Comparison of ENCODE assay signal across 10 mouse cellular contexts in the genomic region with DNA sequence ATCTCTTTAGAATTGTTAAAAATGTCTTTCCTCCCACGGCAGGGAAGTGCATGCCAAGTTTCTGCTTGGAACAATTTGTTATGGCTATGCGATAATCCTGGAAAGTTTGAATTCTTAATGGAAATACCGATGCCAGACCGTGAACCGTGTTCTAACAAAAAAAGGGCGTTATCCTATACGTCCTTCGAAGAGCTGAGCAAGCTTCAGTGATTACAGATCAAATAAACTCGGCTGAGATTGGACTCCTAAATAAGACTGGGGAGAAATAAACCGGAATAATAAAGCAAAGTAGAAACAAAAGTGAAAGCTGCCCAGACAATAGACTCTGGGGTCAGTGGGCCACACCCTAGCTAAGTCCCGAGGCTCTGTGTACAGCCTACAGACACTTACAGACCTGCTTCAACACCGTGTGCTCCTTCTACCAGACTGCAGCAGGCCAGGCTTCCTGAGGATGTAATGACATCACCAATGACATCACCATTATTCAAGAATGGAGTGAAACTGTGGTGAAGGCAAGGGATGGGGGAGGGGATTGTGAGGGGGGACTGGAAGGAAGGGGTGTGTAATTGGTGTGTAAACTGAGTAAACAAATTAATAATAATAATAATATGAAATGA. TPM values are rescaled to one million over a fixed set of nuclear protein-coding genes. Genes with fewer than 3 reads are reported as not detected.
DNase-seq lines count a peak whose midpoint lies in the region; ATAC-seq and TF ChIP-seq lines count a peak whose summit lies in the region.
"Had no signal": no experiment of that assay in that cellular context is flagged by ENCODE, and none has a peak within 500 bp of the region (broad histone marks: within the 10 kb centered on the region; RNA-seq: fewer than 3 reads in every experiment).

No protein-coding gene starts in this region.

- H3K4me1 ChIP-seq in liver, adult 2 months (ENCODE audit: control insufficient read depth, insufficient read depth, low read length) = no peaks in the 10 kb centered on the region
- H3K4me1 ChIP-seq in liver, postnatal 0 days (ENCODE audit: insufficient read depth) = peaks cover 2% of the 10 kb centered on the region; the same call in 1 of the 2 replicates
- H3K4me1 ChIP-seq in intestine, embryonic 15.5 days (replicated peaks) = peaks cover 5% of the 10 kb centered on the region; the same call in 1 of the 2 replicates
- H3K4me1 ChIP-seq in stomach, embryonic 16.5 days (ENCODE audit: control insufficient read depth, insufficient read depth, low read length) = peaks cover 3% of the 10 kb centered on the region

- no peak overlapping the region for H3K4me2 ChIP-seq in liver, postnatal 0 days (ENCODE audit: low read depth, low read length)
- H3K4me2 ChIP-seq in intestine, embryonic 15.5 days (replicated peaks) = no peak overlapping the region
- H3K4me2 ChIP-seq in stomach, embryonic 16.5 days (ENCODE audit: low read depth, low read length) = peak overlapping the region; percentile 28; the same call in 1 of the 2 replicates
- H3K4me2 ChIP-seq: forebrain, embryonic 15.5 days had no signal

- no peaks in the 10 kb centered on the region for H3K79me2 ChIP-seq in liver, adult 2 months (ENCODE audit: control insufficient read depth, insufficient read depth, low read length)

- no peak for TF ChIP-seq CTCF in liver, adult 2 months (IDR thresholded peaks at IDR 0.05; ENCODE audit: low read depth, low read length)
- TF ChIP-seq CTCF in liver, postnatal 0 days (IDR thresholded peaks at IDR 0.05; ENCODE audit: low read depth) = no peak

- H3K9ac ChIP-seq in liver, adult 2 months (ENCODE audit: low read depth, low read length) = no peak overlapping the region
- H3K9ac ChIP-seq in liver, postnatal 0 days (replicated peaks) = no peak overlapping the region
- H3K9ac ChIP-seq in intestine, embryonic 15.5 days = no peak overlapping the region
- no peak overlapping the region for H3K9ac ChIP-seq in stomach, embryonic 16.5 days (ENCODE audit: low read length)
- H3K9ac ChIP-seq: forebrain, embryonic 15.5 days had no signal

- no peaks in the 10 kb centered on the region for H3K36me3 ChIP-seq in liver, adult 2 months (ENCODE audit: control insufficient read depth, insufficient read depth, low read length)
- no peaks in the 10 kb centered on the region for H3K36me3 ChIP-seq in liver, postnatal 0 days (replicated peaks; ENCODE audit: insufficient read depth, low read length)
- H3K36me3 ChIP-seq in intestine, embryonic 15.5 days = no peaks in the 10 kb centered on the region
- H3K36me3 ChIP-seq in stomach, embryonic 16.5 days (ENCODE audit: control insufficient read depth, insufficient read depth, low read length) = no peaks in the 10 kb centered on the region
- H3K36me3 ChIP-seq: forebrain, embryonic 15.5 days had no signal

- 0 out of 2 replicates have a peak overlapping the region, but pooled peaks have one; percentile 30 for H3K4me3 ChIP-seq in liver, adult 2 months (ENCODE audit: insufficient read depth, low read depth, low read length)
- no peak overlapping the region for H3K4me3 ChIP-seq in liver, postnatal 0 days (ENCODE audit: low read depth, low read length)
- no peak overlapping the region for H3K4me3 ChIP-seq in intestine, embryonic 15.5 days (replicated peaks)
- no peak overlapping the region; the same call in 1 of the 2 replicates for H3K4me3 ChIP-seq in stomach, embryonic 16.5 days (replicated peaks; ENCODE audit: low read length)
- H3K4me3 ChIP-seq: forebrain, embryonic 15.5 days had no signal

- 64% methylated on average over 12 of the region's 12 CpGs for WGBS in liver, adult 2 months
- 57% methylated on average over 12 of the region's 12 CpGs for WGBS in liver, postnatal 0 days (ENCODE audit: insufficient replicate concordance)
- 56% methylated on average over 12 of the region's 12 CpGs for WGBS in intestine, embryonic 15.5 days
- WGBS in stomach, embryonic 16.5 days = 40% methylated on average over 12 of the region's 12 CpGs

- no peaks in the 10 kb centered on the region for H3K9me3 ChIP-seq in liver, postnatal 0 days (ENCODE audit: low read length)
- no peaks in the 10 kb centered on the region for H3K9me3 ChIP-seq in intestine, embryonic 15.5 days
- H3K9me3 ChIP-seq in stomach, embryonic 16.5 days (replicated peaks; ENCODE audit: control insufficient read depth, low read length) = no peaks in the 10 kb centered on the region
- H3K9me3 ChIP-seq: forebrain, embryonic 15.5 days had no signal

- no peak for ATAC-seq in liver, postnatal 0 days
- ATAC-seq in intestine, embryonic 15.5 days = 0 out of 2 replicates have a peak, but pooled peaks have one; percentile 37
- no peak for ATAC-seq in stomach, embryonic 16.5 days (ENCODE audit: insufficient read depth, low FRiP score)
- ATAC-seq: forebrain, embryonic 15.5 days had no signal

- no peak overlapping the region for H3K27ac ChIP-seq in liver, adult 2 months (replicated peaks; ENCODE audit: insufficient read depth, low read depth, low read length)
- H3K27ac ChIP-seq in liver, postnatal 0 days (ENCODE audit: low read depth) = no peak overlapping the region
- H3K27ac ChIP-seq in intestine, embryonic 15.5 days = no peak overlapping the region
- H3K27ac ChIP-seq in stomach, embryonic 16.5 days (ENCODE audit: low read length) = peak overlapping the region; percentile 34
- H3K27ac ChIP-seq: forebrain, embryonic 15.5 days had no signal

- no peak for TF ChIP-seq EP300 in liver, postnatal 0 days (IDR thresholded peaks at IDR 0.05; ENCODE audit: low read depth)

- no peaks in the 10 kb centered on the region for H3K27me3 ChIP-seq in liver, adult 2 months (ENCODE audit: control insufficient read depth, insufficient read depth, low read length)
- no peaks in the 10 kb centered on the region for H3K27me3 ChIP-seq in liver, postnatal 0 days (ENCODE audit: insufficient read depth, low read length)
- no peaks in the 10 kb centered on the region for H3K27me3 ChIP-seq in intestine, embryonic 15.5 days (replicated peaks)
- H3K27me3 ChIP-seq in stomach, embryonic 16.5 days (ENCODE audit: control insufficient read depth, insufficient read depth, low read length) = no peaks in the 10 kb centered on the region

- DNase-seq in adrenal gland, adult 2 months = peak; percentile 18
- DNase-seq in adrenal gland, adult 8-10 months = no peak
- DNase-seq in liver, adult 2 months (ENCODE audit: extremely low read depth, low read depth, low spot score) = no peak
- DNase-seq in liver, postnatal 0 days = no peak
- DNase-seq in T-cell, adult 2 months (ENCODE audit: low spot score) = no peak
- no peak for DNase-seq in layer of hippocampus, adult 9-11 months
- DNase-seq: cerebellum, adult 9-10 months had no signal

- no peak for TF ChIP-seq POLR2A in liver, adult 2 months (IDR thresholded peaks at IDR 0.05; ENCODE audit: extremely low read depth, insufficient read depth, low read length)

RNA-seq across cellular contexts. Expression of gene Atxn1, which starts 6.2 kb away (rescaled TPM):
- total RNA-seq in adrenal gland, adult 2 months (2021) = 10 to 100 TPM; 42.0 to 43.5 TPM
- 21.1 and 27.3 TPM in 2 replicates for polyA plus RNA-seq in adrenal gland, adult 2 months (2012; rRNA removed)
- total RNA-seq in adrenal gland, adult 8-10 months (2022) = 10 to 100 TPM; 32.0 to 59.9 (median 48.1) TPM
- total RNA-seq in liver, adult 2 months (2014; rRNA removed) = 7.8 and 8.7 TPM in 2 replicates
- 7.7 and 8.3 TPM in 2 replicates for polyA plus RNA-seq in liver, adult 2 months (2012; rRNA removed)
- 3.9 and 4.4 TPM in 2 replicates for polyA plus RNA-seq in liver, postnatal 0 days (2015; fragmentation: Nextera tagmentation; extraction: Ambion mirVana)
- 5.7 and 6.1 TPM in 2 replicates for polyA plus RNA-seq in intestine, embryonic 15.5 days (2015; fragmentation: Nextera tagmentation; extraction: Ambion mirVana)
- 7.8 and 8.0 TPM in 2 replicates for polyA plus RNA-seq in stomach, embryonic 16.5 days (2015; fragmentation: Nextera tagmentation; extraction: Ambion mirVana)
